Mouse (Mus musculus) stomach, postnatal 0 days (tissue): ENCODE results near the gene Lamtor2. TPM values are rescaled to one million over a fixed set of nuclear protein-coding genes. Genes with fewer than 3 reads are reported as not detected.

Experiments used
- ATAC-seq: fragments of 200-750 bp; cut with Nextera tagmentation; 2 replicates; pipeline ENCODE4 v1.8.0; 2017; ENCODE audit not compliant: low FRiP score, low TSS enrichment
- DNase-seq: peaks from one replicate; pipeline ENCODE4 v3.0.0-alpha.2; 2016; ENCODE audit warnings: low spot score
- H3K27ac ChIP-seq: fragments of 300-500 bp; sonication (generic); replicated peaks from 2 replicates; pipeline ENCODE4 v1.5.1; 2014; ENCODE audit warnings: mild to moderate bottlenecking, control low read depth
- H3K27me3 ChIP-seq: fragments of 300-500 bp; sonication (generic); 2 replicates; pipeline ENCODE4 v1.6.1; 2014; ENCODE audit warnings: low read length; ENCODE audit not compliant: control insufficient read depth, insufficient read depth
- H3K36me3 ChIP-seq: fragments of 300-500 bp; sonication (generic); 2 replicates; pipeline ENCODE4 v1.6.1; 2014; ENCODE audit warnings: low read length, mixed read lengths; ENCODE audit not compliant: control insufficient read depth, insufficient read depth
- H3K4me1 ChIP-seq: fragments of 300-500 bp; sonication (generic); replicated peaks from 2 replicates; pipeline ENCODE4 v1.6.1; 2014; ENCODE audit warnings: antibody characterized with exemption; ENCODE audit not compliant: control insufficient read depth, insufficient read depth
- H3K4me2 ChIP-seq: fragments of 300-500 bp; sonication (generic); replicated peaks from 2 replicates; pipeline ENCODE4 v1.6.1; 2014; ENCODE audit warnings: low read depth, mild to moderate bottlenecking, control low read depth, moderate library complexity
- H3K4me3 ChIP-seq: fragments of 300-500 bp; sonication (generic); 2 replicates; pipeline ENCODE4 v1.5.1; 2014; ENCODE audit warnings: low read depth, low read length, control low read depth
- H3K9ac ChIP-seq: fragments of 300-500 bp; sonication (generic); 2 replicates; pipeline ENCODE4 v1.6.1; 2014; ENCODE audit warnings: mild to moderate bottlenecking, low read length, control low read depth, mixed read lengths
- H3K9me3 ChIP-seq: fragments of 300-500 bp; sonication (generic); 2 replicates; pipeline ENCODE4 v1.6.1; 2016; ENCODE audit warnings: low read length; ENCODE audit not compliant: control insufficient read depth
- CTCF ChIP-seq: IDR thresholded peaks from 2 replicates; pipeline ENCODE4 v1.5.1; 2016; ENCODE audit warnings: antibody characterized with exemption, low read depth, mild to moderate bottlenecking, moderate library complexity
- EP300 ChIP-seq: optimal IDR thresholded peaks from 2 replicates; pipeline ENCODE3; 2016; ENCODE audit warnings: antibody characterized with exemption
- WGBS: fragments of 180-500 bp; shearing (Covaris S2); extraction: QIAGEN DNeasy Blood & Tissue Kit; methylation state at CpG from one replicate; pipeline ENCODE4 v1.1.7; 2014; 5-methylcytosine and 5-hydroxymethylcytosine counted together
- polyA plus RNA-seq: library from polyadenylated mRNA; unstranded; fragments of >200 nt; fragmentation: Nextera tagmentation; extraction: Ambion mirVana; gene quantifications from 2 replicates; pipeline ENCODE4 v1.2.1, GENCODE M21; 2015

Gene Lamtor2
- polyA plus RNA-seq, 1 experiment from 2014 or later: 157 TPM

- H3K27ac ChIP-seq: no peak overlapping the region
- WGBS: 70% methylated on average over 5 of the region's 5 CpGs
- no peaks in the 10 kb centered on the region; the same call in 1 of the 2 replicates for H3K36me3 ChIP-seq
- no peak for ATAC-seq
- no peak for TF ChIP-seq EP300
- TF ChIP-seq CTCF: no peak
- H3K9me3 ChIP-seq: no peaks in the 10 kb centered on the region
- DNase-seq: no peak
- H3K4me1 ChIP-seq: no peaks in the 10 kb centered on the region
- no peaks in the 10 kb centered on the region for H3K27me3 ChIP-seq
- H3K9ac ChIP-seq: no peak overlapping the region
- H3K4me2 ChIP-seq: no peak overlapping the region
- H3K4me3 ChIP-seq: no peak overlapping the region
Measured at GRCm38 (mm10) chr3:88543651-88544410, 9.0 kb downstream of the Lamtor2 start.

- H3K9me3 ChIP-seq: no peaks in the 10 kb centered on the region
- no peak overlapping the region for H3K27ac ChIP-seq
- H3K9ac ChIP-seq: 0 out of 2 replicates have a peak overlapping the region, but pooled peaks have one; percentile 13
- peaks cover 2% of the 10 kb centered on the region; the same call in 1 of the 2 replicates for H3K36me3 ChIP-seq
- TF ChIP-seq CTCF: no peak
- no peak for TF ChIP-seq EP300
- H3K4me1 ChIP-seq: no peaks in the 10 kb centered on the region
- H3K4me3 ChIP-seq: no peak overlapping the region
- H3K4me2 ChIP-seq: no peak overlapping the region
- DNase-seq (no peak), ATAC-seq (no peak)
- 80% methylated on average over 8 of the region's 8 CpGs for WGBS
- no peaks in the 10 kb centered on the region for H3K27me3 ChIP-seq
Measured at GRCm38 (mm10) chr3:88543174-88543573, 9.7 kb downstream of the Lamtor2 start.

GRCm38 (mm10) chr3:88542486-88542885 lies 10.4 kb downstream of the Lamtor2 start:
- Histone ChIP-seq H3K4me1 (no peaks in the 10 kb centered on the region), H3K27me3 (no peaks in the 10 kb centered on the region), H3K36me3 (peaks cover 4% of the 10 kb centered on the region; the same call in 1 of the 2 replicates), H3K9me3 (no peaks in the 10 kb centered on the region), H3K4me2 (no peak overlapping the region), H3K9ac (no peak overlapping the region), H3K27ac (no peak overlapping the region; the same call in 1 of the 2 replicates), H3K4me3 (no peak overlapping the region)
- 42% methylated on average over 4 of the region's 4 CpGs for WGBS
- no peak for DNase-seq
- TF ChIP-seq EP300 (no peak), CTCF (no peak)
- ATAC-seq: no peak

- H3K4me1 ChIP-seq: peaks cover 4% of the 10 kb centered on the region; the same call in 1 of the 2 replicates
- ATAC-seq (no peak), DNase-seq (no peak)
- 0 out of 2 replicates have a peak overlapping the region, but pooled peaks have one; percentile 40 for H3K27ac ChIP-seq
- no peak overlapping the region for H3K9ac ChIP-seq
- H3K4me2 ChIP-seq: no peak overlapping the region
- no peaks in the 10 kb centered on the region for H3K27me3 ChIP-seq
- no peak overlapping the region for H3K4me3 ChIP-seq
- 68% methylated on average over 6 of the region's 7 CpGs for WGBS
- no peaks in the 10 kb centered on the region for H3K9me3 ChIP-seq
- no peak for TF ChIP-seq CTCF
- TF ChIP-seq EP300: no peak
- H3K36me3 ChIP-seq: peaks cover 4% of the 10 kb centered on the region; the same call in 1 of the 2 replicates
Measured at GRCm38 (mm10) chr3:88541622-88542401, 11.1 kb downstream of the Lamtor2 start.

GRCm38 (mm10) chr3:88540085-88540484 lies 12.8 kb downstream of the Lamtor2 start:
- H3K27me3 ChIP-seq: no peaks in the 10 kb centered on the region
- TF ChIP-seq CTCF: peak; percentile 10; the same call in 1 of the 2 replicates
- no peak for TF ChIP-seq EP300
- no peak overlapping the region for H3K4me3 ChIP-seq
- no peak overlapping the region for H3K27ac ChIP-seq
- H3K4me2 ChIP-seq: no peak overlapping the region
- H3K36me3 ChIP-seq: peaks cover 4% of the 10 kb centered on the region; the same call in 1 of the 2 replicates
- WGBS: 70% methylated on average over 5 of the region's 5 CpGs
- H3K9me3 ChIP-seq: no peaks in the 10 kb centered on the region
- DNase-seq (no peak), ATAC-seq (no peak)
- peaks cover 11% of the 10 kb centered on the region; the same call in 1 of the 2 replicates for H3K4me1 ChIP-seq
- no peak overlapping the region for H3K9ac ChIP-seq
